Mouse (Mus musculus) megakaryocyte, embryonic 14.5 days (primary cell): ENCODE measurements around the gene Dip2b.

ENCODE experiments used
- FLI1 ChIP-seq: IDR thresholded peaks from 2 replicates; pipeline ENCODE4 v1.6.1; 2012; ENCODE audit warnings: low read length, inconsistent platforms, mixed read lengths
- GATA1 ChIP-seq: IDR thresholded peaks from 3 replicates; pipeline ENCODE4 v1.6.1; 2012; ENCODE audit warnings: mixed read lengths, low read length, inconsistent platforms, borderline replicate concordance

DNA sequence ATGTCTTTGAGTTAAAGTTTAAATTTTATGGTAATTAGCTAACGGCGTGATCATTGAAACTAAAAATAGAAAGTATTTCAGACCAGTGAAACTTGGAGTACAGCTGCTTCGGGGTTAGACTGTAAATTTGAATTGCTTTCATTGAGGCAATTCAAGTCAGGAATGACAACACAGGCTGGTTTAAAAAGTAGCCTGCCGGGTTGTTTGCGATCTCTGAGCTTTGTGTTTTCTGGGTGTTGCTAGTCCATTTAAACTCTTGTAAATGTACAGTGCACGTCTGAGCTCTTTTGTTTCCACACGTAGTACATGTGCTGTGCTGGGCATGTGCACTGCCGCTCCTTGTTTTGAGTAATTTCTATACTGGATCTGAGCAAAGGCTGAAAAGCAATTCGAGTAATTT is 28.2 kb downstream of the Dip2b start:
- TF ChIP-seq GATA1 (no peak), FLI1 (no peak)
